Mouse (Mus musculus) cortical plate, adult 2 months (tissue): ENCODE measurements around the gene Tmem203. TPM values are rescaled to one million over a fixed set of nuclear protein-coding genes. Genes with fewer than 3 reads are reported as not detected.

Experiments
- H3K27ac ChIP-seq: fragments of 200-500 bp; 2 replicates; pipeline ENCODE4 v1.5.1; 2012; ENCODE audit warnings: low read length, control low read depth, inconsistent platforms; ENCODE audit not compliant: insufficient read depth
- H3K4me1 ChIP-seq: fragments of 200-500 bp; 2 replicates; pipeline ENCODE4 v1.6.1; 2011; ENCODE audit warnings: low read length; ENCODE audit not compliant: control insufficient read depth, insufficient read depth
- H3K4me3 ChIP-seq: fragments of 200-500 bp; 2 replicates; pipeline ENCODE4 v1.5.1; 2011; ENCODE audit warnings: mild to moderate bottlenecking, low read length, control low read depth; ENCODE audit not compliant: insufficient read depth
- CTCF ChIP-seq: fragments of 200-500 bp; IDR thresholded peaks from 2 replicates; pipeline ENCODE4 v1.5.1; 2011; ENCODE audit warnings: mild to moderate bottlenecking, control low read depth, low read length; ENCODE audit not compliant: insufficient read depth; ENCODE audit errors: extremely low read depth
- POLR2A ChIP-seq: fragments of 200-500 bp; IDR thresholded peaks from 2 replicates; pipeline ENCODE4 v1.6.1; 2011; ENCODE audit warnings: mild to moderate bottlenecking, low read length, control low read depth; ENCODE audit not compliant: insufficient read depth; ENCODE audit errors: extremely low read depth
- polyA plus RNA-seq: library from polyadenylated mRNA; depleted of rRNA; stranded (reverse); fragments of >200 nt; gene quantifications from 2 replicates; pipeline ENCODE4 v1.2.3, GENCODE M21; 2012

Tmem203 gene
- polyA plus RNA-seq, 1 experiment: 33.8 TPM

GRCm38 (mm10) chr2:25267746-25268309 is 12.6 kb downstream of the Tmem203 start:
- peak overlapping the region; percentile 7 for H3K27ac ChIP-seq
- TF ChIP-seq POLR2A (no peak), CTCF (no peak)
- peaks cover 7% of the 10 kb centered on the region for H3K4me1 ChIP-seq
- no peak overlapping the region for H3K4me3 ChIP-seq

- Histone ChIP-seq H3K4me1 (no peaks in the 10 kb centered on the region; the same call in 1 of the 2 replicates), H3K4me3 (peak within 1 kb of the TSS; percentile 81), H3K27ac (no peak within 1 kb of the TSS)
- TF ChIP-seq CTCF (0 out of 2 replicates have a peak, but pooled peaks have one; percentile 20), POLR2A (peak; percentile 92)
Observed at GRCm38 (mm10) chr2:25271827-25272511, 16.7 kb downstream of the Tmem203 start, which contains the start of the genes Ssna1 and Anapc2. Gene Ssna1, minus strand, starts transcription at chr2:25272438. Gene Anapc2, plus strand, starts transcription at chr2:25272478.

- Histone ChIP-seq H3K27ac (no peak overlapping the region), H3K4me1 (no peaks in the 10 kb centered on the region; the same call in 1 of the 2 replicates), H3K4me3 (peak overlapping the region; percentile 81)
- no peak for TF ChIP-seq CTCF
- no peak for TF ChIP-seq POLR2A
Observed at GRCm38 (mm10) chr2:25272515-25272914, 17.3 kb downstream of the Tmem203 start.

GRCm38 (mm10) chr2:25273010-25273409 is 17.8 kb downstream of the Tmem203 start:
- Histone ChIP-seq H3K4me1 (no peaks in the 10 kb centered on the region; the same call in 1 of the 2 replicates), H3K4me3 (peak overlapping the region; percentile 81), H3K27ac (no peak overlapping the region)
- no peak for TF ChIP-seq POLR2A
- no peak for TF ChIP-seq CTCF

- TF ChIP-seq CTCF (peak; percentile 74), POLR2A (no peak)
- H3K4me1 ChIP-seq: no peaks in the 10 kb centered on the region
- no peak overlapping the region for H3K4me3 ChIP-seq
- H3K27ac ChIP-seq: no peak overlapping the region
Observed at GRCm38 (mm10) chr2:25278928-25279882, 24.0 kb downstream of the Tmem203 start.

GRCm38 (mm10) chr2:25285551-25285950 is 30.3 kb downstream of the Tmem203 start:
- H3K4me3 ChIP-seq: no peak overlapping the region
- H3K4me1 ChIP-seq: peaks cover 3% of the 10 kb centered on the region; the same call in 1 of the 2 replicates
- no peak overlapping the region for H3K27ac ChIP-seq
- no peak for TF ChIP-seq CTCF
- 0 out of 2 replicates have a peak, but pooled peaks have one; percentile 0 for TF ChIP-seq POLR2A

GRCm38 (mm10) chr2:25286314-25286713 is 31.1 kb downstream of the Tmem203 start:
- H3K27ac ChIP-seq: no peak overlapping the region
- H3K4me3 ChIP-seq: no peak overlapping the region
- TF ChIP-seq CTCF (no peak), POLR2A (peak; percentile 45; the same call in 1 of the 2 replicates)
- peaks cover 3% of the 10 kb centered on the region; the same call in 1 of the 2 replicates for H3K4me1 ChIP-seq

GRCm38 (mm10) chr2:25286837-25287636 is 31.8 kb downstream of the Tmem203 start:
- TF ChIP-seq CTCF (no peak), POLR2A (no peak)
- Histone ChIP-seq H3K4me3 (no peak overlapping the region), H3K4me1 (peaks cover 3% of the 10 kb centered on the region; the same call in 1 of the 2 replicates), H3K27ac (no peak overlapping the region)
